Mouse (Mus musculus): ENCODE data around the gene Mccc1. TPM values are rescaled to one million over a fixed set of nuclear protein-coding genes. Genes with fewer than 3 reads are reported as not detected.

Gene Mccc1
- polyA plus RNA-seq, 1 experiment: 3.6 TPM

DNA sequence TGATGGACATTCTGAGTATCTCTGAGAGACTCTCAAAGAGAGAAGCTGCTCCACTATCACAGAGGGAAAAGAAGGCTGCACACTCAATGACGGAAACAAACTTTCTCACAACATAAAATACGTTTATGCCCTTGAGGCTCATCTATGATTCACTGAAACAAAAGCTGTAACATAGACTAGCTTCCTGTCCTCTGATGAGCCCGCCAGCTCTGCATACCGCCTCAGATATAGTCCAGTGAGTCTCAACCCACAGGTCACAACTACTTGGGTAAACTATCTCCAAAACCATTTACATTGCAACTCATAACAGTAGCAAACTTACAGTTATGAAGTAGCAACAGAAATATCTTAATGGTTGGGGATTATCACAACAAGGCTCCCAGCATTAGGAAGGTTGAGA is 78.0 kb downstream of the Mccc1 start:
- H3K4me1 ChIP-seq (ENCODE audit: control insufficient read depth, insufficient read depth, low read length): no peaks in the 10 kb centered on the region
- H3K4me3 ChIP-seq (ENCODE audit: control insufficient read depth, low read depth, low read length): no peak overlapping the region
- no peaks in the 10 kb centered on the region; the same call in 1 of the 2 replicates for H3K36me3 ChIP-seq (ENCODE audit: control insufficient read depth, insufficient read depth, low read length)
- TF ChIP-seq CTCF (IDR thresholded peaks at IDR 0.05; ENCODE audit: control insufficient read depth, insufficient read depth, insufficient replicate concordance, low read depth, low read length) (no peak), POLR2A (IDR thresholded peaks at IDR 0.05; ENCODE audit: control insufficient read depth, low read depth, low read length) (no peak)
- no peaks in the 10 kb centered on the region for H3K27me3 ChIP-seq (ENCODE audit: control insufficient read depth, insufficient read depth, low read length)
- H3K27ac ChIP-seq (ENCODE audit: control insufficient read depth, insufficient read depth, low read depth, low read length): no peak overlapping the region

- TF ChIP-seq CTCF (IDR thresholded peaks at IDR 0.05; ENCODE audit: control insufficient read depth, insufficient read depth, insufficient replicate concordance, low read depth, low read length) (no peak), POLR2A (IDR thresholded peaks at IDR 0.05; ENCODE audit: control insufficient read depth, low read depth, low read length) (no peak)
- H3K27ac ChIP-seq (ENCODE audit: control insufficient read depth, insufficient read depth, low read depth, low read length): no peak overlapping the region
- H3K4me3 ChIP-seq (ENCODE audit: control insufficient read depth, low read depth, low read length): no peak overlapping the region
- peaks cover 2% of the 10 kb centered on the region; the same call in 1 of the 2 replicates for H3K36me3 ChIP-seq (ENCODE audit: control insufficient read depth, insufficient read depth, low read length)
- H3K27me3 ChIP-seq (ENCODE audit: control insufficient read depth, insufficient read depth, low read length): no peaks in the 10 kb centered on the region
- no peaks in the 10 kb centered on the region for H3K4me1 ChIP-seq (ENCODE audit: control insufficient read depth, insufficient read depth, low read length)
These were observed 82.2 kb downstream of the Mccc1 start for GRCm38 (mm10) chr3:35918229-35918628.

Other genes starting within 250 kb of the Mccc1 start
- gene Atp11b, start 246.6 kb downstream of the Mccc1 start, polyA plus RNA-seq (2012; rRNA removed): 24.2 and 33.0 TPM in 2 replicates
- gene Dcun1d1, start 63.2 kb downstream of the Mccc1 start, polyA plus RNA-seq (2012; rRNA removed): 253 and 333 TPM in 2 replicates
- gene Ccdc144b, start 52.9 kb upstream of the Mccc1 start, polyA plus RNA-seq (2012; rRNA removed): 3.0 and 3.8 TPM in 2 replicates
- gene Acad9, start 65.3 kb upstream of the Mccc1 start, polyA plus RNA-seq (2012; rRNA removed): 5.6 and 6.3 TPM in 2 replicates
- 0.68 and 0.89 TPM in 2 replicates for gene D3Ertd254e, start 150.3 kb upstream of the Mccc1 start, polyA plus RNA-seq (2012; rRNA removed)
- not detected in 2 replicates for gene Qrfpr, start 221.6 kb upstream of the Mccc1 start, polyA plus RNA-seq (2012; rRNA removed)